Mouse (Mus musculus): ENCODE data around the gene Prps1. TPM values are rescaled to one million over a fixed set of nuclear protein-coding genes. Genes with fewer than 3 reads are reported as not detected.
"Not testable (repeated sequence)": the region's sequence is repeated elsewhere in the genome, so short reads cannot be mapped to it uniquely, and the experiment has no call there.

The Prps1 gene
- polyA plus RNA-seq, 2 experiments = 25.4 to 45.1 TPM

DNA sequence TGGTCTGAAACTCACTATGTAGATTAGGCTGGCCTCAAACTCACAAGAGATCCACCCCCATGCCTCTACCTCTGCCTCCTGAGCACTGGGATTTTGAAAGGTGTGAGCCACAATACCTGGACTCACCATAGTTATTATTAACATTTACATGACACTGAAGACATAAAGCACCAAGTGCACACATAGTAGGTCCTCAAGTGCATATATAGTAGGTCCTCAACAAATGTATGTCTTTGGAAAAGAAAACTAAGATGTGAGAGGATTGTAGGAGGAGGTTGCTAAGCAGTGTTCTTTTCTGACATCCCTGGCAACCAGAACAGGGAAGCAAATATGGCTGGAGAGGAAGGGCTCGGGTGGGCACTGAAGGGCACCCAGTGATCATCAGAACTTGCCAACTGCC lies 51.0 kb downstream of the Prps1 start:
- DNase-seq (ENCODE audit: low spot score) (no peak), ATAC-seq (ENCODE audit: low FRiP score, low read depth) (no peak)
- H3K27ac ChIP-seq (replicated peaks; ENCODE audit: low read depth, low read length) = no peak overlapping the region
- TF ChIP-seq POLR2A (IDR thresholded peaks at IDR 0.05; ENCODE audit: borderline replicate concordance, extremely low read depth, insufficient read depth, insufficient read length) = no peak
- H3K4me2 ChIP-seq (replicated peaks; ENCODE audit: low read depth, low read length, severe bottlenecking) = no peak overlapping the region
- H3K9ac ChIP-seq (ENCODE audit: low read depth, low read length, severe bottlenecking) = no peak overlapping the region
- WGBS = 90% methylated on average over 1 of the region's 1 CpGs
- no peak overlapping the region for H3K4me3 ChIP-seq (replicated peaks; ENCODE audit: low read length)
- H3K9me3 ChIP-seq (ENCODE audit: control insufficient read depth, low read length) = no peaks in the 10 kb centered on the region
- H3K4me1 ChIP-seq (ENCODE audit: control insufficient read depth, insufficient read depth, low read length) = no peaks in the 10 kb centered on the region
- H3K36me3 ChIP-seq (ENCODE audit: control insufficient read depth, insufficient read depth, low read length) = no peaks in the 10 kb centered on the region
- H3K27me3 ChIP-seq (ENCODE audit: control insufficient read depth, insufficient read depth, low read length) = no peaks in the 10 kb centered on the region; the same call in 1 of the 2 replicates

DNA sequence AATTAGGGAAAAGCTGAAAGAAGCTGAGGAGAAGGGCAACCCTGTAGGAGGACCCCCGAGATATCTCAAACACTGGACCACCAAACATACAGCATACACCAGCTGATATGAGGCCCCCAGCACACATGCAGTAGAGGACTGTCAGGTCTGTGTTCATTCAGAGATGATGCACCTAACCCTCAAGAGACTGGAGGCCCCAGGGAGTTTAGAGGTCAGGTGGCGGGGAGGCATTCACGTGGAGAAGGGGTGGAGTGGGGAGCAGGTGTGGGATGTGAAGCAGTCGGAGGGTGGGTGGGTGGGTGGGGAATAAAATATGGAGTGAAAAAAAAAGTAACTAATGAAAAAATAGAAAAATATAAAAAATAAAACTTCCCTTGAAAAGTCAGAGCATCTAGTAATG lies 52.4 kb downstream of the Prps1 start:
- not testable (repeated sequence) for H3K27me3 ChIP-seq (ENCODE audit: control insufficient read depth, insufficient read depth, low read length); ATAC-seq (ENCODE audit: low FRiP score, low read depth); H3K9ac ChIP-seq (ENCODE audit: low read depth, low read length, severe bottlenecking); H3K9me3 ChIP-seq (ENCODE audit: control insufficient read depth, low read length); H3K4me1 ChIP-seq (ENCODE audit: control insufficient read depth, insufficient read depth, low read length); H3K36me3 ChIP-seq (ENCODE audit: control insufficient read depth, insufficient read depth, low read length); H3K27ac ChIP-seq (replicated peaks; ENCODE audit: low read depth, low read length); H3K4me3 ChIP-seq (replicated peaks; ENCODE audit: low read length); DNase-seq (ENCODE audit: low spot score); H3K4me2 ChIP-seq (replicated peaks; ENCODE audit: low read depth, low read length, severe bottlenecking)
- WGBS = 81% methylated on average over 4 of the region's 4 CpGs

DNA sequence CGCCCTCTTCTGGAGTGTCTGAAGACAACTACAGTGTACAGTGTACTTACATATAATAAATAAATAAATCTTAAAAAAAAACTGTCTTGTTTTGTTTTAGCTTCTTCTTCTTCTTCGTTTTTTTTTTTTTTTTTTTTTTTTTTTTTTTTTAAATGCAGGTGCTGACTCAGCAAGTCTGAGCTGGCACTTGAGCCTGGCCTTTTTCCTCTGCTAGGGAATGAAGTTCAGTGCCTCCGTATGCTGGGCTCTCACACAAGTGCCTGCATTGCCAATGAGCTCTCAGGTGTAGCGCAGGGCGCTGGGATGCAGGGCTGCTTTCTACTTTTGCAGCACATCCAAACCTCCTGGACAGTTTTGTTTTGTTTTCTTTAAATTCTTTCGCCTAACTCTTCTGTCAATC lies 53.4 kb downstream of the Prps1 start:
- Histone ChIP-seq H3K9me3 (ENCODE audit: control insufficient read depth, low read length) (no peaks in the 10 kb centered on the region), H3K4me2 (replicated peaks; ENCODE audit: low read depth, low read length, severe bottlenecking) (no peak overlapping the region), H3K4me1 (ENCODE audit: control insufficient read depth, insufficient read depth, low read length) (no peaks in the 10 kb centered on the region), H3K27me3 (ENCODE audit: control insufficient read depth, insufficient read depth, low read length) (peaks cover 4% of the 10 kb centered on the region; the same call in 1 of the 2 replicates), H3K27ac (replicated peaks; ENCODE audit: low read depth, low read length) (no peak overlapping the region), H3K36me3 (ENCODE audit: control insufficient read depth, insufficient read depth, low read length) (no peaks in the 10 kb centered on the region), H3K9ac (ENCODE audit: low read depth, low read length, severe bottlenecking) (no peak overlapping the region), H3K4me3 (replicated peaks; ENCODE audit: low read length) (no peak overlapping the region)
- WGBS = 69% methylated on average over 6 of the region's 6 CpGs
- ATAC-seq (ENCODE audit: low FRiP score, low read depth) = no peak
- no peak for DNase-seq (ENCODE audit: low spot score)
- no peak for TF ChIP-seq POLR2A (IDR thresholded peaks at IDR 0.05; ENCODE audit: borderline replicate concordance, extremely low read depth, insufficient read depth, insufficient read length)

DNA sequence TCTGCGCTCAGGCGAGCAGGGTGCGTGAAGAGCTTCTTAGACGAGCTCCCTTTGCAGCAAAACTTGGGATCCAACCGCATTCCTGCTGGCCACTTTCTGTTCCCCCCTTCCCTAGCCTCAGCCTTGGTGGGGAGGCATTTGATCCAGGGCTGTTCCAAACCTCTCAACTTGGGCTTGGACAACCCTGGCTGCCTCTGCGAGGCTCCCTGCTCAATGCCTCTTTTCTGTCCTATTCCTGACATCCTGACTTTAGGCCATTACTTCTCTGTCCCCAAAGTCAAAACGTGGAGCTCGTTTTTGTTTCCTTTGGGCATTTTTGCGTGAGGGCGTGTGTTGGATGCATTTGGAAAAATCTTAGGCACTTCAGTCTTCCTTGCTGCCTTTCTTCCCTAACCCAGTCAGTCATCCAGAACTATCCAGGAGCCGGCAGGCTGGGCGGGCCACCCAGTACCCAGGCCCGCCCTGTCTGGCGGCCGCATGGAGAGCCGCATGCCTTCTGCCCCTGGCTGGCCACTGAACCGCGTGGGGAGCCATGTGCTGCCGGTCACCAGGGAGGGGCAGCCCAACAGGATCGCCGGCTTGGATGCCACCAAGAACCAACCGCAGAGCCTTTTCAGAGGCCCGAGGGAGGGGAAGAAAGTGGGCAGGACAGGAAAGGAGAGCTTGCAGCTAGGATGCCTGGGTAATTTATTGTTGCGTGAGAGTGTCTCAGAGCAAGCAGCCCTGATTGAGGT lies 54.5 kb downstream of the Prps1 start:
- no peak overlapping the region; the same call in 1 of the 2 replicates for H3K27ac ChIP-seq (replicated peaks; ENCODE audit: low read depth, low read length)
- no peaks in the 10 kb centered on the region for H3K4me1 ChIP-seq (ENCODE audit: control insufficient read depth, insufficient read depth, low read length)
- DNase-seq (ENCODE audit: low spot score) = no peak
- peak overlapping the region; percentile 17 for H3K4me3 ChIP-seq (replicated peaks; ENCODE audit: low read length)
- peak overlapping the region; percentile 39 for H3K4me2 ChIP-seq (replicated peaks; ENCODE audit: low read depth, low read length, severe bottlenecking)
- no peaks in the 10 kb centered on the region for H3K9me3 ChIP-seq (ENCODE audit: control insufficient read depth, low read length)
- TF ChIP-seq POLR2A (IDR thresholded peaks at IDR 0.05; ENCODE audit: borderline replicate concordance, extremely low read depth, insufficient read depth, insufficient read length) = no peak
- 38% methylated on average over 24 of the region's 24 CpGs for WGBS
- no peaks in the 10 kb centered on the region for H3K36me3 ChIP-seq (ENCODE audit: control insufficient read depth, insufficient read depth, low read length)
- H3K9ac ChIP-seq (ENCODE audit: low read depth, low read length, severe bottlenecking) = no peak overlapping the region
- peaks cover 4% of the 10 kb centered on the region; the same call in 1 of the 2 replicates for H3K27me3 ChIP-seq (ENCODE audit: control insufficient read depth, insufficient read depth, low read length)
- peak; percentile 50 for ATAC-seq (ENCODE audit: low FRiP score, low read depth)

DNA sequence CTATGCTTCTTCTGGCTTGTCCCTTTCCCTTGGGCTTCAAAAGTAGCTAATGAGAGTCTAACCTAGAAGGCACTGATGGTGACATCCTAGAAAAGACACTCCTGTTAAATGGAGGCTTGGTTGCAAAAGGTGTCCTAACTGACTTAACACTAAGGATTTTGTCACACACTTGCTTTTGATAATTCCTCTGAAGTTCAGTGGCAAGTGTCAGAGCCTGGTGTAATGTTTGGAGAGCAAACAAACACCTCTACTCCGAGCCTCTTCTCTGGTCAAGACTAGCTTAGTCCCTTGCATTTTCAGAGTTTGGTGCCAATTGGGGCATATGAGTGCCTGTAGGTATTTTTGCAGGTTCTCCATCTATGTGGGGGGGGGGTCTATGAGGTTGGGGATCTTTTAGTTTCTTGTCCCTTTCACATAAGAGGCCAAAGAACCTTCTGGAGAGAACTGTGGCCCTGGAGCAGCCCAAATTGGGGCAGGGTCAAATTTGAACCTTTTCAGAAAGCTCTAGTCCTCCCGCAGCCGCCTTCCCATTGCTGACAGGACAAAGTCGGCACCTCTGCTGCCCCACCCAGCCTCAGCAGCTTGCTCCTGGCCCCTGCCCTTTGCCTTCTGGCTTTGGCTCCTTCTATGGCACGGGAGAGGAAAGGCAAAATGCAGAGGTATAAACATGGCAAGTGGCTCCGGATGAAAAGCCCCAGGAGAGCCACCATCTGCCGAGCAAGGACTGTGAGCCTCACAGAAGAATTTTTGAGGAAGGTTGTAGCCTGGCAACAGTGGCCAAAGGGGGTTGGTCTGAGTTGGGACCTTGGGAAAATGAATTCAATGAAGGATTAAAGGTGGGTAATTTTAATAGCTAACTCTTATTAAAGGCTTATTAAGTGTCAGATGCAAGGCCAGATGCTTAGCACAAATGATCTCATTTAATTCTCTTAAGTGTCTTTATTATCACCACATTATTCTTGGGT lies 55.6 kb downstream of the Prps1 start:
- H3K36me3 ChIP-seq (ENCODE audit: control insufficient read depth, insufficient read depth, low read length) = no peaks in the 10 kb centered on the region
- WGBS = 64% methylated on average over 7 of the region's 7 CpGs
- H3K4me1 ChIP-seq (ENCODE audit: control insufficient read depth, insufficient read depth, low read length) = no peaks in the 10 kb centered on the region
- H3K27ac ChIP-seq (replicated peaks; ENCODE audit: low read depth, low read length) = no peak overlapping the region
- peaks cover 4% of the 10 kb centered on the region; the same call in 1 of the 2 replicates for H3K27me3 ChIP-seq (ENCODE audit: control insufficient read depth, insufficient read depth, low read length)
- DNase-seq (ENCODE audit: low spot score) (no peak), ATAC-seq (ENCODE audit: low FRiP score, low read depth) (no peak)
- no peak overlapping the region for H3K9ac ChIP-seq (ENCODE audit: low read depth, low read length, severe bottlenecking)
- H3K4me2 ChIP-seq (replicated peaks; ENCODE audit: low read depth, low read length, severe bottlenecking) = no peak overlapping the region
- TF ChIP-seq POLR2A (IDR thresholded peaks at IDR 0.05; ENCODE audit: borderline replicate concordance, extremely low read depth, insufficient read depth, insufficient read length) = no peak
- H3K9me3 ChIP-seq (ENCODE audit: control insufficient read depth, low read length) = no peaks in the 10 kb centered on the region
- H3K4me3 ChIP-seq (replicated peaks; ENCODE audit: low read length) = no peak overlapping the region

Data from limb, embryonic 14.5 days (tissue).